Mouse (Mus musculus) cerebellum, adult 2 months (tissue): Measurements from ENCODE around the gene Fsd1l.
"Not testable (repeated sequence)": the region's sequence is repeated elsewhere in the genome, so short reads cannot be mapped to it uniquely, and the experiment has no call there.

Experiments used
- CTCF ChIP-seq: fragments of 200-500 bp; IDR thresholded peaks from 2 replicates; pipeline ENCODE4 v1.5.1; 2011; ENCODE audit warnings: low read depth, mild to moderate bottlenecking, control low read depth, low read length, moderate library complexity, borderline replicate concordance; ENCODE audit not compliant: insufficient read depth
- POLR2A ChIP-seq: fragments of 200-500 bp; IDR thresholded peaks from 2 replicates; pipeline ENCODE4 v1.6.1; 2011; ENCODE audit warnings: low read length, control low read depth, borderline replicate concordance; ENCODE audit not compliant: insufficient read depth

DNA sequence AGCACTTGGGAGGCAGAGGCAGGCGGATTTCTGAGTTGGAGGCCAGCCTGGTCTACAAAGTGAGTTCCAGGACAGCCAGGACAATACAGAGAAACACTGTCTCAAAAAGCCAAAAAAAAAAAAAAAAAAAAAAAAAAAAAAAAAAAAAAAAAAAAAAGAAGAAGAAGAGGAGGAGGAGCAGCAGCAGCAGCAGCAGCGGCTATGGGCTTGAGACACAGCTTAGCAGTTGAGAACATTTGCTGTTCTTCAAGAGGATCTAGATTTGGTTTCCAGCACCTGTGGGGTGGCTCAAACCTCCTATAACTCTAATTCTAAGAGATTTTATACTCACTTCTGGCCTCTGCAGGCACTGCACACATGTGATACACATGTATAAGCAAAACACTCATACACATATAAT, 94.8 kb downstream of the Fsd1l start:
- not testable (repeated sequence) for TF ChIP-seq CTCF, POLR2A
